Mouse (Mus musculus) T-helper 2 cell (primary cell): ENCODE results near the gene Gpbar1.
"Not testable (repeated sequence)": the region's sequence is repeated elsewhere in the genome, so short reads cannot be mapped to it uniquely, and the experiment has no call there.

Source experiments
- in situ Hi-C: fragments of 300-600 bp; cut with MboI, MseI; formaldehyde crosslinking; loops from one replicate; pipeline ENCODE4 v1.15.1; 2025; ENCODE audit warnings: high pct_unique_total_duplicates

Gene Gpbar1

DNA sequence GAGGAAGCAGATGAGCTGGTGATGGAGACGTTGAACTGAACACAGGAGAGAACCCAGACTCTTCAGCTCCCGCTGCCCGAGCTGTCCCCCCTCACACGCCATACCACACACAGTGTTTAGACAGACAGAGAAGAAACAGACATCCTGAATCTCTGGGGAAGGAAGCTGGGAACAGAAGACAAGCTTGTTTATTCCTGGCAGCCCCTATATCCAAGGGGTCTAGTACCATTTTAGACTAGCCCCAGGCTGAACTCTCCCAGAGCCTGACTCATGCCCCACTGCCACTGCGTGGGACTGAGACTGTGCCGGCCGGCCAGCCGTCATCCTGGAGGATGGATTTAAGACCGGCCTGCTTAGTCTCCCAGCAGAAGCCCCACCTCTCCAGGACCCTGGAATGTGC is 3.3 kb upstream of the Gpbar1 start:
- in situ Hi-C loops = no loop called here

DNA sequence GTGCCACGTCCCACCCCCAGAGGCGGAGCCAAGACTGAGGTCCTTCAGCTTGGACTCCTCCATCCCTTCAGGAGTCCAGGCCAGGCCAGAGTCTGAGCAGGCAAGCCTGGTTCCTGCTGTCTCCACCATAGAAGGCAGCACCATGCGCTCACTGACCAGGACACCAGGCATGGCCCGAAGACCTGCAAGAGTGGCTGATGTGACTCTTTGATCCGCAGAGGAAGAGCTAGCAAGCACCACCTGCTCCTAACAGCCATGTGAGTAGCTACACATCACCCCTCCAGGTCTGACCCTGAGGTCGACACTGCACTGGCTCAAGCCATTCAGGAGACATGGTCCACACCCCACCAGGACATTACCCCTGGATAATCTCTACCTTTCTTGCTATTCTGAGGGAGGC is 1.3 kb upstream of the Gpbar1 start:
- in situ Hi-C loops = no loop called here

DNA sequence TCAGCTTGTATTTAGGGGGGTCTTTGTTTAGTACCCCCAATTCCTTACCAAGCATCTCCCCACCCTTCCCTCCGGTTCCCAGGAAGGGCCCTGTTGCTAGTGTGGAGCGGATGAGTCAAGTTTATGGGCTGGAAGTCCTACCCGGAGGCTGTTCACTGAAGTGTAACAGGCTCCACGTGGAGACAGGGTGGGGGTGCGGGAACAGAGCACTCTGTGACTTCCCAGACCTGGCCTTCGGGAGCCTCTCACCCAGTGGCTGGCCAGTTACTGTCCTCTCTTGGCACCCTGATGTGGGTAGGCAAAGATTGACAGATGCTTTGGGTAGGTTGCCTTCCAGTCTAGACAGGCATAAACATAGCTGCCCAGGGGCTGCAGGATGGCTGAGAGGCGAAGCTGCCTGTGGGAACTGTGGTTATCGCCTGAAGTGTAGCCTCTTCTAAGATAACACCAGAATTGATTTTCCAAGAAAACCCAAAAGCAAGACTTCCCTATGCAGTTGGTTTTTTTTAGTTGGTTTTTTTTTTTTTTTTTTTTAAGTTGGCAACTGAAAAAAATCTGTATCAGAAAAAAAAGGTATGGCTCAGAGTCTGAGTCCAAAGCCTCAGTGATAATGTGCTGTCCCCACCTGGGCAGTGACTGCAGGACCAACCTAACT is 340 bp upstream of the Gpbar1 start:
- in situ Hi-C loops = no loop called here

DNA sequence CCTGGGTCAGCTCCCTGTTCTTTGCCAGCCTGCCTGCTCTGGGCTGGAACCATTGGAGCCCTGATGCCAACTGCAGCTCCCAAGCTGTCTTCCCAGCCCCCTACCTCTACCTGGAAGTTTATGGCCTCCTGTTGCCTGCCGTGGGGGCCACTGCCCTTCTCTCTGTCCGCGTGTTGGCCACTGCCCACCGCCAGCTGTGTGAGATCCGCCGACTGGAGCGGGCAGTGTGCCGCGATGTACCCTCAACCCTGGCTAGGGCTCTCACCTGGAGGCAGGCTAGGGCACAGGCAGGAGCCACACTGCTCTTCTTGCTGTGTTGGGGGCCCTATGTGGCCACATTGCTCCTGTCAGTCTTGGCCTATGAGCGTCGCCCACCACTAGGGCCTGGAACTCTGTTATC is 638 bp downstream of the Gpbar1 start:
- in situ Hi-C loops = no loop called here

DNA sequence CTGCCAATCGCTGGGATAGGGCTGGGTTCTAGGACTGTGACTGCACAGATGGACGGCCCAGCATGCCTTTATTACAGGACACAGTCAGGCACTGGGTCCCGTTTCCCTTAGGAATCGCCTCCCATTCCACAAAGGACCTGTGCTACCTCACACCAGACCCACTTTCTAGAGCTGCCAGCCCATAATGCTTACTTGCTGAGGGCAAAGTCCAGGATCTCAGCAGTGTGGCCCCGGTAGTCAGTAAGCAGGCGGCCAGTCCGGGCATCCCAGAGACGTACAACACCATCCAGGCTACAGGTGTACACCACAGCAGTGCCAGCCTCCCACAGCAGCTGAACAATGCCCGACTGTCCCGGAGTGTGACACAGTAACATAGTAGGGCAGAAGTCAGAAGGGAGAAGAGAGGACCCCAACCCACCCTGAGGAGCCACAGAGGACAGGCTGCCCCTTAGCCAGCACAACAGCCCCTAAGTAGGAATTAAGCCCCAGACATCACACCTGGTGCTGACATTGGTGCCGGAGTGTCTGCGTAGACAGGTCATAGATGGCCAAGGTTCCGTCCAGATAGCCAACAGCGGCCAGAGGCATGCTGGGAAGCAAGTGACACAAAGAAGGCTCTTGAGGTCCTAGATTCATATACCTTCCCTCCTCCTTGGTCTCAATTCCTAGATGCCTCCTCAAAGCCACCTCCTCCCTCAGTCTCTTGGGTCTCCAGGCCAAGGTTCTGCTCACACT is 2.4 kb downstream of the Gpbar1 start:
- in situ Hi-C loops = loop anchor here (5.0 kb wide), 1 partner anchor 1037 kb away; the partner anchor contains the start of gene Dnpep

DNA sequence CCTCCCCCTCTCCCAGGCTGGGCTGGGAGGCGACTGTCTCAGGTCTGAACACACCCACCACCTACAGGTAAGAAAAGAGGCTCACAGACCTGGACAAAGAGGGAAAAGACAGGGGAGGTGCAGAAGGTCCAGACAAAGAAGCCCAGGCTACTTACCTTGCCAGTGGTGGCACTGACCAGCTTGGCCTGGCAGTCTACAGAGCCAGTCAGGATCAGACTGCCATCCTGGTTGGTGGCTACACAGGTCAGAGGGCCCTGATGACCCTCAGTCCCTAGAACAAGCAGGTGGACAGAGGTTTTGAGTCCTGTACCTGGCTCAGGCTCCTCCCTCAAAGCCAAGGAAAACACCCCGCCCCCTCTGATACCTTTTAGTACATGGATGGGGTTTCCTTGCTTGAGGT is 3.0 kb downstream of the Gpbar1 start:
- in situ Hi-C loops = loop anchor here (5.0 kb wide), 1 partner anchor 1036 kb away; the partner anchor contains the start of gene Dnpep

DNA sequence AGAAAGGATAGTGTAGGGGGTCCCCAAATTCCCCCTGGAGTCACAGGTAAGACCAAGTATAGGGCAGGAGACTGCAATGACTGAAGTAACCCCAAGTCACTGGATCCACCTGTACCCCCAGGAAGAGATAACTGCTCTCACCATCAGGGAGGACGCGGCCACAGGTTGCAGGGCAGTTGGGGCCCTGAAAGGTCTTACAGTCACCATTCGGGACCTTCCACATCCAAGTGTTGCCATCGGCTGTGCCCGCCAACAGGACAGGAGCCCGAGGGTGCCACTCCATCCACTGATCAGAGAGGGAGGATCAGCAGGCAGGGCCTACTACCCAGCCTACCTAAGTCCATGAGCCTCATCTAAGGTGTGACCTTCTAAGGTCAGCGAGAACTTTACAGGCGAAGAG is 3.5 kb downstream of the Gpbar1 start:
- in situ Hi-C loops = loop anchor here (5.0 kb wide), 1 partner anchor 1035 kb away; the partner anchor contains the start of gene Dnpep

DNA sequence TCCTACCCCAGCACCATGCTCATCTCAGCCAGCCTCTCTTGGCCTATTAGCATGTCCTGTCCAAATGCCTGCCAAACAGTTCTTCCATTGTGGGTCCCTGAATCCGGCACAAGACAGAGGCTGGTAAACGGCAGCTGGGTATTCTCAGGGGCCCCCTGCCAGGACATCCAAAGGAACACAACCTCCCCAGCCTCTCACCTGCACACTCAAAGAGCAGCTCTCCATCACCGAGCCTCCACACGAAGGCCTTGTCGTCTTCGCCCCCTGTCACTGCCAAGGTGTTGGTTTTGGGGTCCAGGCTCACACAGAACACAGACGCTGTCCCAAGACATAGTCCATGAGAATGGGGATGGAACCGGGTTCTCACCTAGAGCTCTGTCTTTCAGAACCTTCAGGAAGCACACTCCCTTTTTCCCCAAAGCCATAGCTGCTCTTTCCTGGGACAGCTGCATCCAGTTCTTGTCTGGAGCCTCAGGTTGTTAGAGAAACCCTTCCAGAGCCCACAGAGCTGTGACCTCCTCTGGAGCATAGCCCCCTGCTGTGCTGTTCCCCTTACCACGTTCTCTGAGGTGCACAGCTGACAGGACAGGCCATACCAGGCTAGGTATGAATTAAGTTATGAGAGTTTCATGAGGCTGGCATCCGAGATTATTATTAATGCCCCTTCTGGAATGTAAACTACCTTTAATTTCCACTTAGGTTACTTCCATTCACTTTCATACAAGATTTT is 4.7 kb downstream of the Gpbar1 start:
- in situ Hi-C loops = loop anchor here (5.0 kb wide), 1 partner anchor 1034 kb away; the partner anchor contains the start of gene Dnpep

DNA sequence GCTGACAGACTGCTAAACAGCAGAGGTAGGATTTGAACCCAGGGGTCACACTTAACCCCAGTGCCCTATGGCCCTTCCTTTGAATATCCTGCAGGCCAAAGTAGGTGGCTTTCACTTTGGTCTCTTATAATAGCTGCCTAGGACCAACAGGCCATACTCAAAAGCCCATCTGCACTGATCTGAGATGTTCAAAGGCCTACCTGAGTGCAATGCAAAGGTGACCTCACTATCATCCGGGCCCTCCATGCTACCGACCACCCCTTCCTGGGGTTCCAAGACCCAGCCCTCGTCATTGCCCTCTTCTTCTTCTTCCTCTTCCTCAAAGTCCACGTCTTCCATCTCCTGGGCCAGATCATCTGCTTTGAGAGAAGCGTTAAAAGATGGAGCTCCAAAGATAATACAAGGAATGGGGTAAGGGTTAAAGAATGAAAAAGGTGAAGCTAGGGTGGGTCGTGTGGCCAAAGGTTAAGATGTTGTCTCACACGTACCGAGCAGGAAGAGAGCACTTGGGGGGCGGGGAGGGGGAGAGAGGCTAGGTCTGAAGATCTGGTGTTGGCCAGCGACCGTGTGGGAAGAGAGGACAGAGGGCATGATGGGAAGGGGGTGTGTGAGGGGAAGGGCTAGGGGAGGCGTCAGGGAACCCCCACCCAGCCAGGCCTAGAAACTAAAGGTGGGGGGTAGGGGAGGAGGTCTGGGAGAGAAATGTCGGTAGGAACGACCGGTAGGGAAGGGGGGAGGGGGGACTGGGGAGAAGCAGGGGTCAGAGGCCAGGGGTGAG is 5.5 kb downstream of the Gpbar1 start:
- in situ Hi-C loops = loop anchor here (5.0 kb wide), 1 partner anchor 1033 kb away; the partner anchor contains the start of gene Dnpep

DNA sequence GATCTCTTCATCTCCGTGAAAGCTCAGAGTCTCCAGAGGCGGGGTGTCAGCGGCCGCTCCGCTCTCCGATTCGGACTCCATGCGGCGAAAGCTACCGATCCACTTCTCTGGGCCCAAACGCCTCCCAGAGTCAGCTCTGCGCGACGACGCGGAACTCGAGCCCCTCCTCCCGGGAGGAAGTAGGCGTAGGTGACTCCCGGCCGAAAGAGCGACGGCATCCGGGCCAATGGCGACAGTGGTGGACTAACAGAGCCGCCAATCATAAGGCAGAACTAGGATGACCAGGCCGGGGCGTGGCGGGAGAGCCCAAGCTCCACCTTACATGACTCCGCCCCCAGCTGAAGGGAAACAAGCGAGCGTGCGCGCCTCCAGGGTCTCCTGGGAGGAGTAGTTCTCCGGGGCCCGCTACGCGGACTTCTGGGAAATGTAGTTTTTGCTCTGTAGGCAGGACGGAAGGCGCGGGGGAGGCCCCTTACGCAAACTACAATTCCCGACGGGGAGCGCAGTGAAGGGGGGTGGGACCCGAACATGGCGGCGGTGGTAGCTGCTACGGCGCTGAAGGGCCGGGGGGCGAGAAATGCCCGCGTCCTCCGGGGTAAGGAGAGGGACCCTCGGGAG is 6.3 kb downstream of the Gpbar1 start, which contains the start of the genes Aamp and Pnkd:
Aamp (minus strand) TSS at position 196 of the 618 bp plus-strand sequence.
Pnkd (plus strand) TSS at position 388 of the 618 bp plus-strand sequence.
- in situ Hi-C loops = loop anchor here (5.0 kb wide), 1 partner anchor 1033 kb away; the partner anchor contains the start of gene Dnpep

DNA sequence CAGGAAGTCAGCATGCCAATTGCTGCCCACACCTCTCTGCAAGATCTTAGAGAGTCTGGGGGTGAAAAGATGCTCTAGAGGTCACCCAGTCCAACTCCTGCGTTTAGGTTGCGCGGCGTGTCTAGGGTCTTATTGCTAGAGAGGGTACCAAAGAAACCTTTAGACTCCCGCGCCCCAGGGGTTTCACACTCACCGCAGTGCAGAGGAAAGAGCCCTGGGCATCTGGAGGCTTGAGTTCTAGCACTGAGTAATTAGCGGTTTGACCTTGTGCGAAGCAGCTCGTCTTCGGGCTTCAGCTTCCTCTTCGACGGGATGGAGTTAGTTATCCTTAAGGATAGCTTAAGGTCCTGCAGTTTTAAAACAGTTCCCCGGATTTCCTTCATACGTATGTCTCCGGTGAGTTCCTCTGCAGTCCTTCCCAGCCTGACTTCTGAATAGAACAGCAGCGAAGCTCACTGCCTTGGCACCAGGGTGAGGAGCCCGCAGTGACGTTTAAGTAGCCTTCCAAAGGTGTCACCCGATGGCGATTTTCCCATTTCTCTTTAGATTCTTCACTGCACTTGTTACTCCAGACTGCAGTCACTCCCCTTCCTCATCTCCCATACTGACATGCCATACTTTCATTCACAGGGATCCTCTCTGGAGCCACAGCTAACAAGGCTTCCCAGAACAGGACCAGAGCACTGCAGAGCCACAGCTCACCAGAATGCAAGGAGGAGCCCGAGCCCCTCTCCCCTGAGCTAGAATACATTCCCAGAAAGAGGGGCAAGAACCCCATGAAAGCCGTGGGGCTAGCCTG is 7.1 kb downstream of the Gpbar1 start:
- in situ Hi-C loops = no loop called here

DNA sequence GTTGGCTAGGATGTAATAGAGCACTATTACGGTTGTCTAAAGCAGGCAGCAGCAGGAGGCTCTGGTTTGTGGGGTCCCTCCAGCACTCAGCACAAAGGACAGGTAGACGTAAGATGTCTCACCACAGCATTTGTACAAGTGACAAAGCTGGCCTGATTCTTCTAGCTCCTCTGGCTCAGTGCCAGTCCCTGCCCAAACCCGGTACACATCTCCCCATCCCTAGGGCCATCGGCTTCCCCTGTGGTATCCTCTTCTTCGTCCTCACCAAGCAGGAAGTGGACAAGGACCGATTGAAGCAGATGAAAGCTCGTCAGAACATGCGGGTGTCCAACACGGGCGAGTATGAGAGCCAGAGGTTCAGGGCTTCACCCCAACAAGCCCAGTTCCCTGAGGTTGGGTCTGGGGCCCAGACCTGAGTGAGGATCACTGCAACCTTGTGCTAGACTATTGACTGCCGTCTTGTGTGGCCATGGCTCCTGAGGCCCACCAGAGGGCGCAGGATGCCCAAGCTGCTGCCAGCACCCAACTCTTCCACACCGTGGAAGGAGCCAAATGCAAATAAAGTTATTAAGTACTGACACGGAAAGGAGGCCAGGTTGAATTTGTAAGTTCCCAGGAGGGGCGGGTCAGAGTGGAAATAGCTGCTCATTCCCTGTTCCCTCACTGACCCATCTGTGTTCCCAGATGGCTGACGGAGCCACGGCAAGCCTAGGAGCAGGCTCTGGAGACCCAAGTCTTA is 8.7 kb downstream of the Gpbar1 start:
- in situ Hi-C loops = not testable (repeated sequence)

DNA sequence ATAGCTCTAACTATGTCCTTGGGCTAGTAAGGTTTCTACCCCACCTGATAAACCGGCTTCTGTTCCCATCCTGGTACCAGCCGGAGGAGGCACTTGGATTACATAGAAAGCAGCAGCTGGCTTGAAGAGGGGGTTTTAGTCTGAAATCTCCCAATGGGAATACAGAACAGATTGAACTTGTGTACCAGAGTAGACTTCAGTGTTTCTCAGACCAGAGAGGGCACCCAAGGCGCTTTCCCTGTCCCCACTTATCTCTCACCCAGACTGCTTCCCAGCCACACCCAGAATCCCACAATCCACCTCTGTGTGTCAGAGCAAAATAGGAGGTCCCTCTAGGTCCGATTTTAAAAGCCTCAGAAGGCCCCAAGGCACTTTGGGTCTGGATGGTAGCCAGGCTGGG is 10.0 kb downstream of the Gpbar1 start:
- in situ Hi-C loops = no loop called here

DNA sequence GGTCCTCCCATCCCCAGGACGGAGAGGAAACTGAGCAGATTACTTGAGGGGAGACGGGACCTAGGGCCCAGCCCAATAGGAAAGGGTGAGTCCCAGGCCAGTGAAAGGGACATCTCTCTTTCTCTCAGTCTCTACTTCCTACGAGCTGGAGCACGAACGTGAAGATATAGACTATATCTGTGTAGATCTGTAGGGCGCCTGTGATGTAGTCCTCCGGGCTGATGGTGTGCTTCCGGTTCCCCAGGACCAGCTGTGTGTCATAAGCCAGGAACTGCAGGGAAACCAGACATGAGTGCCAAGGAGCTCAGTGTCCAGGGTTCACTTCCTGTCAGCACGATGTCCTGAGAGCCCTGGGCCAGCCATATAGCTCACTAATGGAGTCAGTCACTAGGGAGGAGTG is 10.9 kb downstream of the Gpbar1 start:
- in situ Hi-C loops = no loop called here

DNA sequence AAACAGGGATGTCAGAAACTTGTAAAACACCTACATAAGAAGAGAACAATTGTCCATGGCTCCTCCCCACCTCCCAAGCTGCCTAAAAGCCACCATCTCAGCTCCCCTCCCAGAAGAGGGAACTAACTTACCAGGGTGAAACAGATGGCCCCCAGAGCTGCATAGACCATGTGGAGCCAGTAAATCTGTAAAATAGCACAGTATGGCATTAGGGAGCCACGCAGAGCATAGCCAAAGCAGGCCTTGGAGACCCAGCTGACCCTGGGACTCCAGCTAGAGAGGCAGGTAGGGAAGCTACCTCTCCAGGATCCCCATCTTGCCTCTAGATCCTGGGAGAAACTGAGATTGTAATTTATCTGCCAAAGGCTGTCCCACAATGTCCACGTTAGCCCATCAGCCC is 11.4 kb downstream of the Gpbar1 start:
- in situ Hi-C loops = loop anchor here (10.0 kb wide), 1 partner anchor 95 kb away; no protein-coding TSS in a partner anchor

DNA sequence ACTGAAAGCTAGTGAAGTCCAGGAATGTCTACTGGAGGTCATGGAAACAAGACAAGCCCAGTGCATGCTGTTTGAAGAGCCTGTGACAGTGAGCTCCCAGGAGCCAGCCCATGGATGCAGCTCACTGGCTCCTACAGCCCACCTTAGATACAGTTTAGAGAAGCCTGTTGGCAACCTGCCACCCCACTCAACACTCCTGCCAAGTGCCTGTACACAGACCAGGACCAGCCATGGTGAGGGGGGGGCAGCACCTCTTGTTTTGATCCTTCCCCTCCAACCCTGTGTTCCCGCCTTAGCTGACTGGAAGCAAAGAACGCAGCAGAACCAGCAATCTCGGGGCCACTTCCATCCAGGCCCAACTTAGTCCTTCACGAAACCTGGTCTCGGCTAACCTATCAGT is 11.8 kb downstream of the Gpbar1 start:
- in situ Hi-C loops = loop anchor here (10.0 kb wide), 1 partner anchor 95 kb away; no protein-coding TSS in a partner anchor

DNA sequence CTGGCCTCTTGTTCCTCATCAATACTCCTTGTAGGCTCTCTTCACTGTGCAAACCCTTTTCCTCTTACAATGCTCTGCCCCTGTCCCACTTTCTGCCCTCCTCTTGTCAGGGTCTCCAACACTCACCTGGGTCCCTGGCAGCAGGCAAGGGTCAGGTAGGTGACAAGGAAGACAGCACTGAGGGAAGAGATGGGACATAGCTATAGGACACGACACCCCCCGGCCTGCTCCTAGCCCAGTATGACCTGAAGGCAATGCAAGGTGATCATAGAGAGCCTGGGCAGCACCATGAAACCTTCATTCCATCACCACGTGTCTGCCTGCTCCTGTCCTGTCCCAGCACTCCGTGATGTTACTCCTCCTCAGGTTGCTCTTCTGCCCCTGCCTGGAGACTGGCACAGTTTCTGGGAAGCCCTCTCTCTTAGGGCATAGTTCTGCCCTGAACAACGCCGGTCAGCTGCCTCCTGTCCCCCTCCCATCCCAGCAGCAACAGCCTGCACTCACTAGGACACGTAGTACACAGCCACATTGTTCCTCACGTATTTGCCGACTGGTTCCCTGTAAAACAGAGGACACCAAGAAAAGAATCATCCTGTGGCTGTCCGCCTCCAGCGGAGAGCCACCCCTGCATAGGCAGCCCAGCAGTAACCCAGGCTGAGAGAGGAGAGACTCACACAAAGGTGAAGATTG is 14.1 kb downstream of the Gpbar1 start:
- in situ Hi-C loops = loop anchor here (10.0 kb wide), 1 partner anchor 92 kb away; no protein-coding TSS in a partner anchor

DNA sequence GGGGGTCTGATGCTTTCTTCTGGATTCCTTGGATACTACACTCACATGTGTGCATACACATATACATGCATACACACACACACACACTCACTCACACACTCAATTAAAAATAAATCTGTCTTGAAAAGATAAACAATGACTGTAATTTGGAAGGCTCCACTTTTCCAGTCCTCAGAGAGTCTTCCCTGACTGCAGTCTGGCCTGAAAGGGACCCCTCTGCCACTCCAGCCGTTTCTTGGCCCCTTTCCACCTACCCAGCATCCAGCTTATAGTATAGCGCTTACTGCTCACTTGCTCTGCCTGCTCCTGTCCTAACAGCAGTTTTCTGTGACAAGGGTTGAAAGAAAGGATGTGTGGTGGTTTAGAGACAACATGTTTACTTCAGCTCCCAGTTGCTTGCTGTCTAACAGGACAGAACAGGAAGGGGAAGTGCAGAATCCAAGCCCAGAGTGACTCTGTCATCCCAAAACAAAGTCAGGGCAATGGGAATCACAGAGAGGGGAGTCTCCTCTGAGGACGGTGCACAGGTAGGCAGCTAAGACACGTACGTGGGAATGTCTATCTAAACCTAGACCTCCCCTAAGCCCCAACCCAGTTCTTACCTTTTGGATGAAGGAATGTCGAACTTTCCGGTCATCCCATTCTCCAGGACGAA is 15.1 kb downstream of the Gpbar1 start:
- in situ Hi-C loops = loop anchor here (10.0 kb wide), 1 partner anchor 91 kb away; no protein-coding TSS in a partner anchor
